Mouse (Mus musculus): ENCODE data around the gene Slc5a6.
"Not testable (repeated sequence)": the region's sequence is repeated elsewhere in the genome, so short reads cannot be mapped to it uniquely, and the experiment has no call there.

The Slc5a6 gene

GRCm38 (mm10) chr5:31046416-31046815 is 2.3 kb downstream of the Slc5a6 start:
- 0 out of 2 replicates have a peak, but pooled peaks cover 2% of the 10 kb centered on the region for H3K36me3 ChIP-seq (ENCODE audit: control insufficient read depth, insufficient read depth, low read length, poor library complexity, severe bottlenecking)
- no peak for DNase-seq (ENCODE audit: low read depth, low spot score)

GRCm38 (mm10) chr5:31038171-31038845 is 10.4 kb downstream of the Slc5a6 start:
- Histone ChIP-seq H3K27me3 (ENCODE audit: control insufficient read depth, insufficient read depth, low read length, poor library complexity, severe bottlenecking) (no peaks in the 10 kb centered on the region), H3K36me3 (ENCODE audit: control insufficient read depth, insufficient read depth, low read length, poor library complexity, severe bottlenecking) (peaks cover 4% of the 10 kb centered on the region)
- DNase-seq (ENCODE audit: low read depth, low spot score): no peak

More at GRCm38 (mm10) chr5:31046416-31046815, 2.3 kb downstream of the Slc5a6 start:
- no peaks in the 10 kb centered on the region for H3K27me3 ChIP-seq (ENCODE audit: control insufficient read depth, insufficient read depth, low read length, poor library complexity, severe bottlenecking)

- not testable (repeated sequence) for DNase-seq (ENCODE audit: low read depth, low spot score); H3K36me3 ChIP-seq (ENCODE audit: control insufficient read depth, insufficient read depth, low read length, poor library complexity, severe bottlenecking); H3K27me3 ChIP-seq (ENCODE audit: control insufficient read depth, insufficient read depth, low read length, poor library complexity, severe bottlenecking)
Measured at GRCm38 (mm10) chr5:31036556-31036955, 12.2 kb downstream of the Slc5a6 start.

GRCm38 (mm10) chr5:31034669-31035068 is 14.1 kb downstream of the Slc5a6 start:
- Histone ChIP-seq H3K36me3 (ENCODE audit: control insufficient read depth, insufficient read depth, low read length, poor library complexity, severe bottlenecking) (peaks cover 2% of the 10 kb centered on the region; the same call in 1 of the 2 replicates), H3K27me3 (ENCODE audit: control insufficient read depth, insufficient read depth, low read length, poor library complexity, severe bottlenecking) (no peaks in the 10 kb centered on the region)
- no peak for DNase-seq (ENCODE audit: low read depth, low spot score)

GRCm38 (mm10) chr5:31031508-31031907 is 17.2 kb downstream of the Slc5a6 start:
- Histone ChIP-seq H3K36me3 (ENCODE audit: control insufficient read depth, insufficient read depth, low read length, poor library complexity, severe bottlenecking) (no peaks in the 10 kb centered on the region), H3K27me3 (ENCODE audit: control insufficient read depth, insufficient read depth, low read length, poor library complexity, severe bottlenecking) (no peaks in the 10 kb centered on the region)
- no peak for DNase-seq (ENCODE audit: low read depth, low spot score)

GRCm38 (mm10) chr5:31030926-31031325 is 17.8 kb downstream of the Slc5a6 start:
- DNase-seq (ENCODE audit: low read depth, low spot score): no peak
- Histone ChIP-seq H3K36me3 (ENCODE audit: control insufficient read depth, insufficient read depth, low read length, poor library complexity, severe bottlenecking) (no peaks in the 10 kb centered on the region), H3K27me3 (ENCODE audit: control insufficient read depth, insufficient read depth, low read length, poor library complexity, severe bottlenecking) (no peaks in the 10 kb centered on the region)

GRCm38 (mm10) chr5:31024641-31025040 is 24.1 kb downstream of the Slc5a6 start:
- no peaks in the 10 kb centered on the region; the same call in 1 of the 2 replicates for H3K27me3 ChIP-seq (ENCODE audit: control insufficient read depth, insufficient read depth, low read length, poor library complexity, severe bottlenecking)
- DNase-seq (ENCODE audit: low read depth, low spot score): no peak
- H3K36me3 ChIP-seq (ENCODE audit: control insufficient read depth, insufficient read depth, low read length, poor library complexity, severe bottlenecking): no peaks in the 10 kb centered on the region

- Histone ChIP-seq H3K27me3 (ENCODE audit: control insufficient read depth, insufficient read depth, low read length, poor library complexity, severe bottlenecking) (no peaks in the 10 kb centered on the region; the same call in 1 of the 2 replicates), H3K36me3 (ENCODE audit: control insufficient read depth, insufficient read depth, low read length, poor library complexity, severe bottlenecking) (no peaks in the 10 kb centered on the region)
- no peak for DNase-seq (ENCODE audit: low read depth, low spot score)
Measured at GRCm38 (mm10) chr5:31023254-31023653, 25.5 kb downstream of the Slc5a6 start.

- H3K27me3 ChIP-seq (ENCODE audit: control insufficient read depth, insufficient read depth, low read length, poor library complexity, severe bottlenecking): no peaks in the 10 kb centered on the region; the same call in 1 of the 2 replicates
- no peak for DNase-seq (ENCODE audit: low read depth, low spot score)
- H3K36me3 ChIP-seq (ENCODE audit: control insufficient read depth, insufficient read depth, low read length, poor library complexity, severe bottlenecking): no peaks in the 10 kb centered on the region
Measured at GRCm38 (mm10) chr5:31022690-31023089, 26.0 kb downstream of the Slc5a6 start.

- DNase-seq (ENCODE audit: low read depth, low spot score); H3K27me3 ChIP-seq (ENCODE audit: control insufficient read depth, insufficient read depth, low read length, poor library complexity, severe bottlenecking); H3K36me3 ChIP-seq (ENCODE audit: control insufficient read depth, insufficient read depth, low read length, poor library complexity, severe bottlenecking): not testable (repeated sequence)
Measured at GRCm38 (mm10) chr5:31021790-31022189, 26.9 kb downstream of the Slc5a6 start.

GRCm38 (mm10) chr5:31015913-31016312 is 32.8 kb downstream of the Slc5a6 start:
- no peaks in the 10 kb centered on the region for H3K27me3 ChIP-seq (ENCODE audit: control insufficient read depth, insufficient read depth, low read length, poor library complexity, severe bottlenecking)
- DNase-seq (ENCODE audit: low read depth, low spot score): no peak
- H3K36me3 ChIP-seq (ENCODE audit: control insufficient read depth, insufficient read depth, low read length, poor library complexity, severe bottlenecking): no peaks in the 10 kb centered on the region

GRCm38 (mm10) chr5:31012737-31013136 is 36.0 kb downstream of the Slc5a6 start:
- Histone ChIP-seq H3K27me3 (ENCODE audit: control insufficient read depth, insufficient read depth, low read length, poor library complexity, severe bottlenecking) (no peaks in the 10 kb centered on the region), H3K36me3 (ENCODE audit: control insufficient read depth, insufficient read depth, low read length, poor library complexity, severe bottlenecking) (no peaks in the 10 kb centered on the region)
- no peak for DNase-seq (ENCODE audit: low read depth, low spot score)

GRCm38 (mm10) chr5:31004184-31004583 is 44.5 kb downstream of the Slc5a6 start:
- Histone ChIP-seq H3K27me3 (ENCODE audit: control insufficient read depth, insufficient read depth, low read length, poor library complexity, severe bottlenecking) (no peaks in the 10 kb centered on the region), H3K36me3 (ENCODE audit: control insufficient read depth, insufficient read depth, low read length, poor library complexity, severe bottlenecking) (no peaks in the 10 kb centered on the region)
- DNase-seq (ENCODE audit: low read depth, low spot score): peak; percentile 92

- no peaks in the 10 kb centered on the region for H3K27me3 ChIP-seq (ENCODE audit: control insufficient read depth, insufficient read depth, low read length, poor library complexity, severe bottlenecking)
- DNase-seq (ENCODE audit: low read depth, low spot score): peak; percentile 23
- H3K36me3 ChIP-seq (ENCODE audit: control insufficient read depth, insufficient read depth, low read length, poor library complexity, severe bottlenecking): no peaks in the 10 kb centered on the region
Measured at GRCm38 (mm10) chr5:31001560-31001959, 47.2 kb downstream of the Slc5a6 start.

- no peaks in the 10 kb centered on the region for H3K27me3 ChIP-seq (ENCODE audit: control insufficient read depth, insufficient read depth, low read length, poor library complexity, severe bottlenecking)
- no peaks in the 10 kb centered on the region for H3K36me3 ChIP-seq (ENCODE audit: control insufficient read depth, insufficient read depth, low read length, poor library complexity, severe bottlenecking)
- DNase-seq (ENCODE audit: low read depth, low spot score): no peak
Measured at GRCm38 (mm10) chr5:31000993-31001392, 47.7 kb downstream of the Slc5a6 start.

GRCm38 (mm10) chr5:31000122-31000521 is 48.6 kb downstream of the Slc5a6 start:
- H3K36me3 ChIP-seq (ENCODE audit: control insufficient read depth, insufficient read depth, low read length, poor library complexity, severe bottlenecking): no peaks in the 10 kb centered on the region
- DNase-seq (ENCODE audit: low read depth, low spot score): no peak
- no peaks in the 10 kb centered on the region for H3K27me3 ChIP-seq (ENCODE audit: control insufficient read depth, insufficient read depth, low read length, poor library complexity, severe bottlenecking)
